Mouse (Mus musculus): ENCODE measurements around the gene Ptp4a2. TPM values are rescaled to one million over a fixed set of nuclear protein-coding genes. Genes with fewer than 3 reads are reported as not detected.
"Not testable (repeated sequence)": the region's sequence is repeated elsewhere in the genome, so short reads cannot be mapped to it uniquely, and the experiment has no call there.

Gene Ptp4a2
- polyA plus RNA-seq, 1 experiment from 2014 or later = 982 TPM

GRCm38 (mm10) chr4:129853053-129853452 is 42.0 kb downstream of the Ptp4a2 start:
- 86% methylated on average over 2 of the region's 2 CpGs for WGBS (ENCODE audit: missing documents)
- H3K27ac ChIP-seq = no peak overlapping the region
- no peak overlapping the region for H3K4me3 ChIP-seq (ENCODE audit: inconsistent target)
- H3K79me2 ChIP-seq (ENCODE audit: inconsistent target) = no peaks in the 10 kb centered on the region
- H3K36me3 ChIP-seq (ENCODE audit: inconsistent target) = peaks cover 19% of the 10 kb centered on the region

GRCm38 (mm10) chr4:129853996-129854395 is 43.0 kb downstream of the Ptp4a2 start:
- H3K27ac ChIP-seq = peak overlapping the region; percentile 70
- peaks cover 9% of the 10 kb centered on the region for H3K36me3 ChIP-seq (ENCODE audit: inconsistent target)
- no peaks in the 10 kb centered on the region for H3K79me2 ChIP-seq (ENCODE audit: inconsistent target)
- no peak overlapping the region for H3K4me3 ChIP-seq (ENCODE audit: inconsistent target)
- WGBS (ENCODE audit: missing documents) = 85% methylated on average over 3 of the region's 3 CpGs

GRCm38 (mm10) chr4:129854615-129855014 is 43.6 kb downstream of the Ptp4a2 start:
- H3K4me3 ChIP-seq (ENCODE audit: inconsistent target) = no peak overlapping the region
- H3K79me2 ChIP-seq (ENCODE audit: inconsistent target) = no peaks in the 10 kb centered on the region
- 90% methylated on average over 3 of the region's 3 CpGs for WGBS (ENCODE audit: missing documents)
- H3K27ac ChIP-seq = peak overlapping the region; percentile 70
- 0 out of 2 replicates have a peak, but pooled peaks cover 3% of the 10 kb centered on the region for H3K36me3 ChIP-seq (ENCODE audit: inconsistent target)

- no peaks in the 10 kb centered on the region for H3K79me2 ChIP-seq (ENCODE audit: inconsistent target)
- peak overlapping the region; percentile 70 for H3K27ac ChIP-seq
- 56% methylated on average over 16 of the region's 16 CpGs for WGBS (ENCODE audit: missing documents)
- H3K36me3 ChIP-seq (ENCODE audit: inconsistent target) = no peaks in the 10 kb centered on the region
- no peak overlapping the region for H3K4me3 ChIP-seq (ENCODE audit: inconsistent target)
These were observed 44.3 kb downstream of the Ptp4a2 start for GRCm38 (mm10) chr4:129855051-129855970.

- H3K36me3 ChIP-seq (ENCODE audit: inconsistent target) = no peaks in the 10 kb centered on the region
- no peaks in the 10 kb centered on the region for H3K79me2 ChIP-seq (ENCODE audit: inconsistent target)
- 95% methylated on average over 9 of the region's 9 CpGs for WGBS (ENCODE audit: missing documents)
- H3K27ac ChIP-seq = no peak overlapping the region
- H3K4me3 ChIP-seq (ENCODE audit: inconsistent target) = no peak overlapping the region
These were observed 49.4 kb downstream of the Ptp4a2 start for GRCm38 (mm10) chr4:129860456-129860855.

- H3K4me3 ChIP-seq (ENCODE audit: inconsistent target) = no peak overlapping the region
- H3K79me2 ChIP-seq (ENCODE audit: inconsistent target) = no peaks in the 10 kb centered on the region
- H3K27ac ChIP-seq = no peak overlapping the region
- WGBS (ENCODE audit: missing documents) = 24% methylated on average over 8 of the region's 8 CpGs
- H3K36me3 ChIP-seq (ENCODE audit: inconsistent target) = no peaks in the 10 kb centered on the region
These were observed 50.4 kb downstream of the Ptp4a2 start for GRCm38 (mm10) chr4:129861400-129861799.

- Histone ChIP-seq H3K36me3 (ENCODE audit: inconsistent target) (no peaks in the 10 kb centered on the region), H3K79me2 (ENCODE audit: inconsistent target) (no peaks in the 10 kb centered on the region), H3K4me3 (ENCODE audit: inconsistent target) (no peak overlapping the region), H3K27ac (no peak overlapping the region)
- 90% methylated on average over 3 of the region's 3 CpGs for WGBS (ENCODE audit: missing documents)
These were observed 51.3 kb downstream of the Ptp4a2 start for GRCm38 (mm10) chr4:129862357-129862756.

- not testable (repeated sequence) for H3K4me3 ChIP-seq (ENCODE audit: inconsistent target); H3K79me2 ChIP-seq (ENCODE audit: inconsistent target); H3K27ac ChIP-seq; H3K36me3 ChIP-seq (ENCODE audit: inconsistent target)
- 100% methylated on average over 1 of the region's 5 CpGs for WGBS (ENCODE audit: missing documents)
These were observed 55.2 kb downstream of the Ptp4a2 start for GRCm38 (mm10) chr4:129866171-129866570.

GRCm38 (mm10) chr4:129868211-129868610 is 57.2 kb downstream of the Ptp4a2 start:
- no peak overlapping the region for H3K4me3 ChIP-seq (ENCODE audit: inconsistent target)
- H3K79me2 ChIP-seq (ENCODE audit: inconsistent target) = no peaks in the 10 kb centered on the region
- no peak overlapping the region for H3K27ac ChIP-seq
- 97% methylated on average over 6 of the region's 6 CpGs for WGBS (ENCODE audit: missing documents)
- no peaks in the 10 kb centered on the region for H3K36me3 ChIP-seq (ENCODE audit: inconsistent target)

- Histone ChIP-seq H3K27ac (no peak overlapping the region), H3K79me2 (ENCODE audit: inconsistent target) (no peaks in the 10 kb centered on the region), H3K36me3 (ENCODE audit: inconsistent target) (no peaks in the 10 kb centered on the region), H3K4me3 (ENCODE audit: inconsistent target) (no peak overlapping the region)
- 91% methylated on average over 6 of the region's 6 CpGs for WGBS (ENCODE audit: missing documents)
These were observed 59.5 kb downstream of the Ptp4a2 start for GRCm38 (mm10) chr4:129870483-129870882.

- Histone ChIP-seq H3K27ac (no peak overlapping the region), H3K36me3 (ENCODE audit: inconsistent target) (no peaks in the 10 kb centered on the region), H3K4me3 (ENCODE audit: inconsistent target) (no peak overlapping the region), H3K79me2 (ENCODE audit: inconsistent target) (no peaks in the 10 kb centered on the region)
- WGBS (ENCODE audit: missing documents) = 94% methylated on average over 9 of the region's 9 CpGs
These were observed 61.4 kb downstream of the Ptp4a2 start for GRCm38 (mm10) chr4:129872376-129872922.

- WGBS (ENCODE audit: missing documents) = 96% methylated on average over 10 of the region's 10 CpGs
- H3K27ac ChIP-seq = no peak overlapping the region
These were observed 63.8 kb downstream of the Ptp4a2 start for GRCm38 (mm10) chr4:129874805-129875204.

GRCm38 (mm10) chr4:129875406-129875805 is 64.4 kb downstream of the Ptp4a2 start:
- H3K36me3 ChIP-seq (ENCODE audit: inconsistent target) = no peaks in the 10 kb centered on the region
- no peaks in the 10 kb centered on the region for H3K79me2 ChIP-seq (ENCODE audit: inconsistent target)
- H3K4me3 ChIP-seq (ENCODE audit: inconsistent target) = no peak overlapping the region
- H3K27ac ChIP-seq = no peak overlapping the region
- WGBS (ENCODE audit: missing documents) = 95% methylated on average over 11 of the region's 11 CpGs

More at GRCm38 (mm10) chr4:129874805-129875204, 63.8 kb downstream of the Ptp4a2 start:
- H3K4me3 ChIP-seq (ENCODE audit: inconsistent target) = no peak overlapping the region
- no peaks in the 10 kb centered on the region for H3K36me3 ChIP-seq (ENCODE audit: inconsistent target)
- H3K79me2 ChIP-seq (ENCODE audit: inconsistent target) = no peaks in the 10 kb centered on the region

GRCm38 (mm10) chr4:129876831-129877764 is 66.1 kb downstream of the Ptp4a2 start:
- peak overlapping the region; percentile 6; the same call in 1 of the 2 replicates for H3K4me3 ChIP-seq (ENCODE audit: inconsistent target)
- no peaks in the 10 kb centered on the region for H3K79me2 ChIP-seq (ENCODE audit: inconsistent target)
- peak overlapping the region; percentile 81 for H3K27ac ChIP-seq
- WGBS (ENCODE audit: missing documents) = 24% methylated on average over 21 of the region's 21 CpGs
- no peaks in the 10 kb centered on the region for H3K36me3 ChIP-seq (ENCODE audit: inconsistent target)
